Mouse (Mus musculus): ENCODE data around the gene Zc3h7b. TPM values are rescaled to one million over a fixed set of nuclear protein-coding genes. Genes with fewer than 3 reads are reported as not detected.

The Zc3h7b gene
- polyA plus RNA-seq, 1 experiment from 2014 or later: 26.6 TPM

DNA sequence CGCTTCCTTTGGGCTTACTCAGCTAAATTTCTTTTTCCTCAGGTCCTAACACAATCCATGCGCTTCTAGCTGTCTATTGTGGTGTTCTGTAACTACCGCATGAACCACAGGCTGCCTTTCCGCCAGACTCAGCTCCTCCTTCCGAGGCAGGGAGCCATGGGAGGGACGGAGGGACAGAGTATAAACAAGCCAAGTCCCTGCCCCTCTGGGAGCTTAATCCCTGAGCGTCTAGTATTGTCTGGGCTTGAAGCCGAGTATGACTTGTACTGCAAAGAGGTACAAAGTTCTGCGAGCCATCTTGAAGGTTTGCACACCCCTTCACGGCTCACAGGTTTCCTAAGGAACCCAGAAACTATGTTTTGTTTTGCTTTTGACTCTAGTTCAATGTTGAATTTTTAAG lies 65.3 kb downstream of the Zc3h7b start:
- Histone ChIP-seq H3K27me3 (ENCODE audit: control insufficient read depth, insufficient read depth, low read length) (no peaks in the 10 kb centered on the region), H3K4me1 (ENCODE audit: control insufficient read depth in 2 of 2, insufficient read depth in 2 of 2, low read length in 2 of 2) (peaks cover 13 to 42% of the 10 kb centered on the region in 2 experiments), H3K9me3 (ENCODE audit: control insufficient read depth, low read length) (no peaks in the 10 kb centered on the region), H3K4me2 (ENCODE audit: low read length) (peak overlapping the region; percentile 69), H3K4me3 (ENCODE audit: control insufficient read depth in 1 of 2, insufficient read depth in 1 of 2, low read depth in 1 of 2, low read length in 2 of 2) (peak overlapping the region; percentile 66 to 69), H3K27ac (replicated peaks in 1 of 2; ENCODE audit: control insufficient read depth in 1 of 2, insufficient read depth in 1 of 2, low read depth in 2 of 2, low read length in 2 of 2) (peak overlapping the region; percentile 86 to 98), H3K9ac (ENCODE audit: low read length) (peak overlapping the region; percentile 72), H3K36me3 (ENCODE audit: control insufficient read depth, insufficient read depth, low read length) (peaks cover 4% of the 10 kb centered on the region)
- ATAC-seq (ENCODE audit: insufficient number of reproducible peaks, insufficient read depth, low FRiP score, low read depth): peak; percentile 23; the same call in 1 of the 2 replicates
- WGBS: 1% methylated on average over 10 of the region's 10 CpGs

DNA sequence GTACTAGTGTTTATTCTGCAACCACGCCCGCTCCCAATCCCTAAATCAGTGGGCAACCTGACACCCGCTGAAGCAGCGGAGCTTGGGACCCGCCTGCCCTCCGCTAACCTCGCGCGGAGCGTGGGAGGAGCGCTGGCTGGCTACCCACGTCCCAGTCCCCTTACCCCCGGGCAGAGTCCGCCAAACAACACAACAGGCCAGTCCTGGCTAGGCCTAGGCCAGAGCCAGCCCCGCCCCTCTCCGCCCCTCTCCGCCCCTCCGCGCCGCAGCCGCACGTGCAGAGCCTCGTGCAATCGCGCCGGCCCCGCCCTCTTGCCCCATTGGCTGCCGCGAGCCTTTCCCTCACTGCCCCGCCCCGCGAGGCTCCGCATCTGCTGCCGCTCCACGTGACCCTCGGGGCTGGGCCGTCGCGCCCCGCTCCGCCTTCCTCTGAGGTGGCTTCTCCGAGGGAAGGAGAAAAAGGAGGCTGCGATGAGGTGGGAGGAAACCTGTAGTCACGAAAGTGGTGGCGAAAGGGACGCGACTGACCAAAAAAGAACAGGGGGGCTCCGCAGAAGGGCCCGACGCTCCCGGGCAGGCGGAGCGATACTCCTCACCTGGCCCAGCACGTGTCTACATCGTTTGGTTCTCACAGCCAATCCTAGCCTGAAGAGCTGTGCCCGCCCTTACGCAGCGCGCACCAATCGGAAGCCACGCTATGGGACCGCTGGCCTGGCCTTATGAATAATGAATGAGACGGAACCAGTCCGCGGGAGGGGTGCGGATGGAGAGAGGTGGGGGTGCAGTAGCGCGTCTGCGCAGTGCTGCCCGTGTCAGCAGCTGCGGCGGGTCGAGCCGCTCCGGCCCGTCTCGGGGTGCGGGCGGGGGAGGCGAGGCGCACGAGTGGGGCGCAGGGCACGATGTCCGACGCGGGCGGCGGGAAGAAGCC lies 66.1 kb downstream of the Zc3h7b start:
- ATAC-seq (ENCODE audit: insufficient number of reproducible peaks, insufficient read depth, low FRiP score, low read depth): peak; percentile 96
- Histone ChIP-seq H3K9ac (ENCODE audit: low read length) (peak overlapping the region; percentile 79), H3K4me2 (ENCODE audit: low read length) (peak overlapping the region; percentile 69), H3K4me1 (ENCODE audit: control insufficient read depth in 2 of 2, insufficient read depth in 2 of 2, low read length in 2 of 2) (peaks cover 7 to 34% of the 10 kb centered on the region in 2 experiments), H3K9me3 (ENCODE audit: control insufficient read depth, low read length) (no peaks in the 10 kb centered on the region), H3K27me3 (ENCODE audit: control insufficient read depth, insufficient read depth, low read length) (no peaks in the 10 kb centered on the region), H3K4me3 (ENCODE audit: control insufficient read depth in 1 of 2, insufficient read depth in 1 of 2, low read depth in 1 of 2, low read length in 2 of 2) (peak overlapping the region; percentile 66 to 74), H3K27ac (replicated peaks in 1 of 2; ENCODE audit: control insufficient read depth in 1 of 2, insufficient read depth in 1 of 2, low read depth in 2 of 2, low read length in 2 of 2) (peak overlapping the region; percentile 86 to 98), H3K36me3 (ENCODE audit: control insufficient read depth, insufficient read depth, low read length) (peaks cover 12% of the 10 kb centered on the region)
- WGBS: under 1% methylated on average over 88 of the region's 89 CpGs

DNA sequence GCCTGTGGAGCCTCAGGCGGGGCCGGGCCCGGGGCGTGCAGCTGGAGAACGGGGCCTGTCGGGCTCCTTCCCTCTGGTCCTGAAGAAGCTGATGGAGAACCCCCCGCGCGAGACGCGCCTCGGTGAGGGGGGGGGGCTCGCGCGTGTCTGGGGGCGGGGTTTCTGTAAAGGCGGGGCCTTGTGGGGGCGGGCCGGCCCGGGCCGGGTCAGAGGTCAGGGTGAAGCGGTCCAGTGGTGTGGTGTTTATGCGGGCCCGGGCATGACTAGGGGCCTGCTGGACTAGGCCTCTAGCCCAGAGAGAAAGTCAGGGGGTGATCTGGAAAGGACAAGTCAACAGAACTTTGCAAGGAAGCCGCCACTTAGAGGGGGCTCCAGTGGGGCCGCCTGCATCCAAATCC lies 66.7 kb downstream of the Zc3h7b start:
- peak overlapping the region; percentile 69 for H3K4me2 ChIP-seq (ENCODE audit: low read length)
- peak overlapping the region; percentile 79 for H3K9ac ChIP-seq (ENCODE audit: low read length)
- no peaks in the 10 kb centered on the region for H3K9me3 ChIP-seq (ENCODE audit: control insufficient read depth, low read length)
- H3K4me1 ChIP-seq (ENCODE audit: control insufficient read depth in 2 of 2, insufficient read depth in 2 of 2, low read length in 2 of 2): peaks cover 5 to 28% of the 10 kb centered on the region in 2 experiments
- 2% methylated on average over 23 of the region's 26 CpGs for WGBS
- peak; percentile 19 for ATAC-seq (ENCODE audit: insufficient number of reproducible peaks, insufficient read depth, low FRiP score, low read depth)
- peaks cover 19% of the 10 kb centered on the region for H3K36me3 ChIP-seq (ENCODE audit: control insufficient read depth, insufficient read depth, low read length)
- H3K4me3 ChIP-seq (ENCODE audit: control insufficient read depth in 1 of 2, insufficient read depth in 1 of 2, low read depth in 1 of 2, low read length in 2 of 2): peak overlapping the region; percentile 66
- no peaks in the 10 kb centered on the region for H3K27me3 ChIP-seq (ENCODE audit: control insufficient read depth, insufficient read depth, low read length)
- H3K27ac ChIP-seq (replicated peaks in 1 of 2; ENCODE audit: control insufficient read depth in 1 of 2, insufficient read depth in 1 of 2, low read depth in 2 of 2, low read length in 2 of 2): peak overlapping the region; percentile 37 to 79; a peak in 3 of 4 replicates

DNA sequence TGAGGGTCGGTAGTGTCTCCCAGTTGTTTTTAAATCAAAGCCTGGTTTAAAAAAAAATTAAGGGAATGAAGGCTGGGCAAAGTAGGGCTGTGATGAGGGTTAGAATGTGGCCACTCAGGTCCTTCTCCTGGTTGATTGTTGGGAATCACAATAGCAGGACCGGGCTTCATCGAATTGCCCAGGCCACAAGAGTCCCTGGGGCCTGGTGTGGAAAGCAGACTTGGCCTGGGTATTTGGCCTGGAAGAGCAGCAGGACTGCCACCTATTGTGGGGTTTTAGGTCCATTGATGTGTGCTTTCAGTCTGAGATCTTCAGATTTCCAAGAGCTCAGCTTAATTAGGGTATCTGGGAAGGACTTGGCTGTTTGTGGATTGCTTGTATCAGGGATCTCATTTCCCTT lies 67.4 kb downstream of the Zc3h7b start:
- H3K9ac ChIP-seq (ENCODE audit: low read length): peak overlapping the region; percentile 79
- peaks cover 26% of the 10 kb centered on the region for H3K36me3 ChIP-seq (ENCODE audit: control insufficient read depth, insufficient read depth, low read length)
- H3K4me3 ChIP-seq (ENCODE audit: control insufficient read depth in 1 of 2, insufficient read depth in 1 of 2, low read depth in 1 of 2, low read length in 2 of 2): peak overlapping the region; percentile 66
- H3K27me3 ChIP-seq (ENCODE audit: control insufficient read depth, insufficient read depth, low read length): no peaks in the 10 kb centered on the region
- H3K27ac ChIP-seq (replicated peaks in 1 of 2; ENCODE audit: control insufficient read depth in 1 of 2, insufficient read depth in 1 of 2, low read depth in 2 of 2, low read length in 2 of 2): peak overlapping the region in 1 of 2 experiments; percentile 79; a peak in 2 of 4 replicates
- no peaks in the 10 kb centered on the region for H3K9me3 ChIP-seq (ENCODE audit: control insufficient read depth, low read length)
- no peak for ATAC-seq (ENCODE audit: insufficient number of reproducible peaks, insufficient read depth, low FRiP score, low read depth)
- peaks cover 5 to 27% of the 10 kb centered on the region in 2 experiments for H3K4me1 ChIP-seq (ENCODE audit: control insufficient read depth in 2 of 2, insufficient read depth in 2 of 2, low read length in 2 of 2)
- peak overlapping the region; percentile 69 for H3K4me2 ChIP-seq (ENCODE audit: low read length)
- WGBS: 41% methylated on average over 3 of the region's 3 CpGs

DNA sequence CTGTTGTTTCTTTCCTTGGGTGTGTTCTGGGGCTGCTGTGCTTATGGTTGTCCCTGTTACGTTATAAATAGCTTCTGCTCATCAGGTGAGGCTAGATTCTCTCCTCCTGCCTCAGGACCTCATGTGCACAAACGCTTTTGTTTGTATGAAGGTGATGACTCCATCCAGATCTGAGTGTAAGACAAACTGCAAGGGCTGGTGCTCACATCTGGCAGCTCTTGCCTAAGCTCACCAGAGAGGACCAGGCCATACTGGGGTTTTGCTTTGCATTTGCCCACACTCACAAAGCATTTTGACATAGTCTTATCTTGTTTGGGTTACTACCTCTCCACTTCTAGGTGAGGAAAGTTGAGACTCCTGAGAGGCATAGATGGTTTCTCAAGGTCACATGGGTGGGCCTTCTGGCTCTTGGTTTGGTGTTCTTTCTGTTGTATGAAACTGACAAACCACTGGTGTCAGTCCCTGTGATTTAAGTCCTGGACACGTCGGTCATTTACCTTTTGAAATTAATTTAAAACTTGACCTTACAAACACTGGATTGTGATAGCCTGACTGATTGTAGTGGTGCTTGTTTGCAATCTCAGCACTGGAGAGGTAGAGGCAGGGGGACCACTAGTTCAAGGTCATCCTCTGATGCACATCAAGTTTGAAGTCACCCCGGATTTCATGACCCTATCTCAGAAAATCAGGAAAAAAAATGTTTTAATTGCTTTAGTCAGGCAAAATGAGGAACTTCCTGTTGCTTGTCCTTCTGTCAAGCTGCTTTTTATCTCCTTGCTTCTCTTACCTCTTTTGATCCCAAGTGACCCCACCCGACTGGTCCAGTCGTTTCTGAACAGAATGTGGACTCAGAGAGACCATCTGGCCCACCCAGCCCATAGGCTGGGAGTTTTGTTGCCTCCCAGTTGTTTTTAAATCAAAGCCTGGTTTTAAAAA lies 68.1 kb downstream of the Zc3h7b start:
- Histone ChIP-seq H3K4me2 (ENCODE audit: low read length) (peak overlapping the region; percentile 69), H3K27me3 (ENCODE audit: control insufficient read depth, insufficient read depth, low read length) (no peaks in the 10 kb centered on the region), H3K4me3 (ENCODE audit: control insufficient read depth in 1 of 2, insufficient read depth in 1 of 2, low read depth in 1 of 2, low read length in 2 of 2) (peak overlapping the region in 1 of 2 experiments; percentile 66; a peak in 1 of 4 replicates), H3K36me3 (ENCODE audit: control insufficient read depth, insufficient read depth, low read length) (peaks cover 32% of the 10 kb centered on the region), H3K4me1 (ENCODE audit: control insufficient read depth in 2 of 2, insufficient read depth in 2 of 2, low read length in 2 of 2) (peaks cover 5 to 27% of the 10 kb centered on the region in 2 experiments), H3K9me3 (ENCODE audit: control insufficient read depth, low read length) (no peaks in the 10 kb centered on the region), H3K27ac (replicated peaks in 1 of 2; ENCODE audit: control insufficient read depth in 1 of 2, insufficient read depth in 1 of 2, low read depth in 2 of 2, low read length in 2 of 2) (no peak overlapping the region; a peak in 1 of 4 replicates), H3K9ac (ENCODE audit: low read length) (peak overlapping the region; percentile 79)
- 59% methylated on average over 7 of the region's 7 CpGs for WGBS
- ATAC-seq (ENCODE audit: insufficient number of reproducible peaks, insufficient read depth, low FRiP score, low read depth): no peak

DNA sequence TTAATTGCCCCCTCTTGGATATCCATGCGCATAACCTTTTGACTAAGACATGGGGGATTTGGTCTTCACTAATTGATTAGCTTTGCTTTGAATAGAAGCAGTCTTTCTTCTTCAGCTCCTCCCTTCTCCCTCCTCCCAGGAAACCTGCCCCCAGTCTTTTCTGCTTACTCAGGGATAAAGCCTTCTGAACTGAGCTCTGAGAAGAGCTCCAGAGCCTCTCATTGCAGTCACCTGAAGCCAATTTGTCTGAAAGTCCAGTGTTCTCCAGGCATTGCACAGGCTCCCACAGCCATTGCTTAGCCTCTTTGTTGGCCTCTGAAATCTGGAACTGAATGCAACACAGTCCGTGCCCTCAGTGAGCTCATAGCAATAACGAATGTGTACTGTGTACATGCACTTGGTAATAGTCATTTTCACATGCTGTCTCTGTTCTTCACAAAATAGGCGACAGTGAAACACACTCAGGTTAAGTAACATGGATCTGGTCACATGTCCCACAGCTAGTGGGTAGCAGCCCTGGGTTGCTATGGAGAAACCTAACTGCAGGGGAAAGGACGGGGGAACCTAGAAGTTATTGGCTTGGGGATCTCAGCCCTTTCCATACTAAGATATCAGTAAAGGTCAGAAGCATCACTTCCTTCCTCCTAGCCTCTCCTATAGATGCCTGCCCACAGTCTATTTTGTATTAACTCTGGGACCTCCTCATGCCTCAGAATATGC lies 69.3 kb downstream of the Zc3h7b start:
- 78% methylated on average over 5 of the region's 5 CpGs for WGBS
- H3K9ac ChIP-seq (ENCODE audit: low read length): no peak overlapping the region
- H3K9me3 ChIP-seq (ENCODE audit: control insufficient read depth, low read length): no peaks in the 10 kb centered on the region
- no peak overlapping the region for H3K4me2 ChIP-seq (ENCODE audit: low read length)
- ATAC-seq (ENCODE audit: insufficient number of reproducible peaks, insufficient read depth, low FRiP score, low read depth): no peak
- H3K36me3 ChIP-seq (ENCODE audit: control insufficient read depth, insufficient read depth, low read length): peaks cover 42% of the 10 kb centered on the region
- H3K4me3 ChIP-seq (ENCODE audit: control insufficient read depth in 1 of 2, insufficient read depth in 1 of 2, low read depth in 1 of 2, low read length in 2 of 2): no peak overlapping the region
- no peak overlapping the region for H3K27ac ChIP-seq (replicated peaks in 1 of 2; ENCODE audit: control insufficient read depth in 1 of 2, insufficient read depth in 1 of 2, low read depth in 2 of 2, low read length in 2 of 2)
- H3K27me3 ChIP-seq (ENCODE audit: control insufficient read depth, insufficient read depth, low read length): no peaks in the 10 kb centered on the region
- H3K4me1 ChIP-seq (ENCODE audit: control insufficient read depth in 2 of 2, insufficient read depth in 2 of 2, low read length in 2 of 2): peaks cover 5 to 25% of the 10 kb centered on the region in 2 experiments
